ENCODE assay signal across 23 mouse cellular contexts in the genomic region with DNA sequence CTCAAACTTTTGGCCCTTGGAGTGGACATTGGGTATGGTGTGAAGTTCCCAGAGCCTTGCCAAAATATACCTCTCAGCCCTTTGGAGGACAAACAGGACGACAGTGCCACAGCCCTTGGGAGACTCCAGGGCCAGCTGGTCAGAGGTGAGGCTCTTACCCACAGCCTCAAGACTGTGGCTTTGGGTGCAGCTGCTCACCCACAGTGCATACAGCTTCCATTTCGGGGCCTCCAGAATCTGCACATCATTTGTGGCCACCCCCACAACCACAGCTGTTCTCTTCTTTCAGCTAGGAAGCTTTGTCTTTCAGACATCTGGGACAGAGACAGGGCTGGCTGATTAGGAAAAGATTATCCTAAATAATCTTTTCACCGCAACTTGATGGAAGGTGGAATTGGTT. TPM values are rescaled to one million over a fixed set of nuclear protein-coding genes. Genes with fewer than 3 reads are reported as not detected.
A peak's percentile ranks its signal among the peaks of the same experiment; 100 is the strongest.
DNase-seq lines count a peak whose midpoint lies in the region; ATAC-seq and TF ChIP-seq lines count a peak whose summit lies in the region.
"Had no signal": no experiment of that assay in that cellular context is flagged by ENCODE, and none has a peak within 500 bp of the region (broad histone marks: within the 10 kb centered on the region; RNA-seq: fewer than 3 reads in every experiment).

No protein-coding gene starts in this region.

- no peak overlapping the region for H3K9ac ChIP-seq in embryonic facial prominence, embryonic 14.5 days (ENCODE audit: low read depth, low read length)
- H3K9ac ChIP-seq in neural tube, embryonic 15.5 days (replicated peaks), result no peak overlapping the region
- H3K9ac ChIP-seq: embryonic facial prominence, embryonic 12.5 days; embryonic facial prominence, embryonic 15.5 days; forebrain, embryonic 12.5 days had no signal

- no peak for TF ChIP-seq POLR2A in testis, adult 2 months (IDR thresholded peaks at IDR 0.05; ENCODE audit: control insufficient read depth, low read depth, low read length)

- DNase-seq in embryonic facial prominence, embryonic 14.5 days (ENCODE audit: low spot score), result peak; percentile 53
- no peak for DNase-seq in embryonic facial prominence, embryonic 10.5 days (ENCODE audit: low spot score)
- DNase-seq in testis, postnatal 14 days (ENCODE audit: low spot score), result no peak
- DNase-seq: adrenal gland, adult 2 months; adrenal gland, postnatal 10 days; adrenal gland, postnatal 25 days; B cell, adult 2 months; cerebellum, adult 11 months; cerebellum, adult 18-20 months; cerebellum, adult 8-10 months; cerebellum, adult 9-11 months; cerebellum, postnatal 14 days; cerebellum, postnatal 36 days; embryo, embryonic 11 days had no signal

- no peak overlapping the region for H3K27ac ChIP-seq in embryonic facial prominence, embryonic 14.5 days (replicated peaks; ENCODE audit: low read depth, low read length)
- H3K27ac ChIP-seq in embryonic facial prominence, embryonic 10.5 days (replicated peaks), result no peak overlapping the region
- no peak overlapping the region for H3K27ac ChIP-seq in testis, adult 2 months (ENCODE audit: control insufficient read depth, insufficient read depth, low read depth, low read length)
- H3K27ac ChIP-seq in neural tube, embryonic 15.5 days (replicated peaks), result no peak overlapping the region
- H3K27ac ChIP-seq: embryonic facial prominence, embryonic 12.5 days; embryonic facial prominence, embryonic 15.5 days; forebrain, embryonic 10.5 days; forebrain, embryonic 12.5 days had no signal

- H3K4me3 ChIP-seq in embryonic facial prominence, embryonic 14.5 days (ENCODE audit: low read depth, low read length), result no peak overlapping the region
- H3K4me3 ChIP-seq in embryonic facial prominence, embryonic 10.5 days, result no peak overlapping the region
- peak overlapping the region; percentile 42; the same call in 1 of the 2 replicates for H3K4me3 ChIP-seq in testis, adult 2 months (ENCODE audit: control insufficient read depth, low read depth, low read length)
- no peak overlapping the region for H3K4me3 ChIP-seq in neural tube, embryonic 15.5 days (replicated peaks)
- H3K4me3 ChIP-seq: embryonic facial prominence, embryonic 12.5 days; embryonic facial prominence, embryonic 15.5 days; erythroblast, embryonic 14.5 days; forebrain, embryonic 10.5 days; forebrain, embryonic 12.5 days had no signal

- no peak for TF ChIP-seq CTCF in testis, adult 2 months (IDR thresholded peaks at IDR 0.05; ENCODE audit: control insufficient read depth, insufficient read depth, insufficient replicate concordance, low read depth, low read length)

- 59% methylated on average over 3 of the region's 3 CpGs for WGBS in embryonic facial prominence, embryonic 14.5 days
- WGBS in embryonic facial prominence, embryonic 10.5 days, result 86% methylated on average over 3 of the region's 3 CpGs
- WGBS in neural tube, embryonic 15.5 days, result 86% methylated on average over 3 of the region's 3 CpGs

- H3K27me3 ChIP-seq in embryonic facial prominence, embryonic 14.5 days (replicated peaks; ENCODE audit: control insufficient read depth, insufficient read depth, low read length), result no peaks in the 10 kb centered on the region
- no peaks in the 10 kb centered on the region for H3K27me3 ChIP-seq in embryonic facial prominence, embryonic 10.5 days (replicated peaks; ENCODE audit: low read depth, poor library complexity, severe bottlenecking)
- H3K27me3 ChIP-seq in testis, adult 2 months (ENCODE audit: control insufficient read depth, insufficient read depth, low read length), result no peaks in the 10 kb centered on the region
- H3K27me3 ChIP-seq in neural tube, embryonic 15.5 days (replicated peaks), result no peaks in the 10 kb centered on the region
- H3K27me3 ChIP-seq: embryonic facial prominence, embryonic 12.5 days; embryonic facial prominence, embryonic 15.5 days; forebrain, embryonic 12.5 days had no signal

- ATAC-seq in embryonic facial prominence, embryonic 14.5 days (ENCODE audit: low read depth), result no peak
- ATAC-seq in neural tube, embryonic 15.5 days (ENCODE audit: low FRiP score), result no peak
- ATAC-seq: forebrain, embryonic 14.5 days; forebrain, embryonic 16.5 days had no signal

- H3K9me3 ChIP-seq in embryonic facial prominence, embryonic 14.5 days (ENCODE audit: control insufficient read depth, low read length), result no peaks in the 10 kb centered on the region
- no peaks in the 10 kb centered on the region for H3K9me3 ChIP-seq in embryonic facial prominence, embryonic 10.5 days
- no peaks in the 10 kb centered on the region for H3K9me3 ChIP-seq in neural tube, embryonic 15.5 days (replicated peaks)
- H3K9me3 ChIP-seq: embryonic facial prominence, embryonic 12.5 days; embryonic facial prominence, embryonic 15.5 days; forebrain, embryonic 10.5 days; forebrain, embryonic 12.5 days had no signal

- H3K4me2 ChIP-seq in embryonic facial prominence, embryonic 14.5 days (ENCODE audit: low read depth, low read length), result no peak overlapping the region
- no peak overlapping the region for H3K4me2 ChIP-seq in neural tube, embryonic 15.5 days
- H3K4me2 ChIP-seq: embryonic facial prominence, embryonic 12.5 days; embryonic facial prominence, embryonic 15.5 days; forebrain, embryonic 12.5 days had no signal

- no peaks in the 10 kb centered on the region for H3K4me1 ChIP-seq in embryonic facial prominence, embryonic 14.5 days (ENCODE audit: control insufficient read depth, insufficient read depth, low read length)
- H3K4me1 ChIP-seq in embryonic facial prominence, embryonic 10.5 days, result no peaks in the 10 kb centered on the region
- no peaks in the 10 kb centered on the region; the same call in 1 of the 2 replicates for H3K4me1 ChIP-seq in testis, adult 2 months (ENCODE audit: control insufficient read depth, insufficient read depth, low read length)
- no peaks in the 10 kb centered on the region for H3K4me1 ChIP-seq in neural tube, embryonic 15.5 days
- H3K4me1 ChIP-seq: embryonic facial prominence, embryonic 12.5 days; embryonic facial prominence, embryonic 15.5 days; forebrain, embryonic 10.5 days; forebrain, embryonic 12.5 days had no signal

- no peaks in the 10 kb centered on the region for H3K36me3 ChIP-seq in embryonic facial prominence, embryonic 14.5 days (ENCODE audit: control insufficient read depth, insufficient read depth, low read length)
- no peaks in the 10 kb centered on the region for H3K36me3 ChIP-seq in embryonic facial prominence, embryonic 10.5 days (replicated peaks)
- H3K36me3 ChIP-seq in testis, adult 2 months (ENCODE audit: control insufficient read depth, insufficient read depth, low read length), result no peaks in the 10 kb centered on the region
- H3K36me3 ChIP-seq in neural tube, embryonic 15.5 days, result no peaks in the 10 kb centered on the region
- H3K36me3 ChIP-seq: embryonic facial prominence, embryonic 12.5 days; embryonic facial prominence, embryonic 15.5 days; forebrain, embryonic 10.5 days; forebrain, embryonic 12.5 days had no signal

RNA-seq across cellular contexts. Expression of a gene that starts 27.1 kb away (rescaled TPM):
- polyA plus RNA-seq in embryonic facial prominence, embryonic 14.5 days (2014; fragmentation: Nextera tagmentation; extraction: Ambion mirVana), result 0.31 and 1.0 TPM in 2 replicates
- not detected in 2 replicates for polyA plus RNA-seq in embryonic facial prominence, embryonic 10.5 days (2016; fragmentation: Nextera tagmentation; extraction: Ambion mirVana)
- polyA plus RNA-seq in testis, adult 2 months (2012; rRNA removed), result 47.0 and 51.3 TPM in 2 replicates
- 1.2 and 1.4 TPM in 2 replicates for polyA plus RNA-seq in neural tube, embryonic 15.5 days (2015; fragmentation: Nextera tagmentation; extraction: Ambion mirVana)
- polyA plus RNA-seq: adrenal gland, adult 2 months; erythroblast, embryonic 14.5 days; forebrain, embryonic 10.5 days; forebrain, embryonic 12.5 days had no signal

Comparison
In these comparisons a context has a peak if more than half of its experiments do, and no peak if none do; other contexts are left out.
1. RNA of a gene that starts 27.1 kb away (polyA plus RNA-seq): 47.0 to 51.3 TPM in testis, adult 2 months; 1.2 to 1.4 TPM in neural tube, embryonic 15.5 days, 0.31 to 1.0 TPM in embryonic facial prominence, embryonic 14.5 days and not detected in embryonic facial prominence, embryonic 10.5 days; every median in the first group is over 10 times any median in the second.